Mouse (Mus musculus): ENCODE measurements around the gene Sap25. TPM values are rescaled to one million over a fixed set of nuclear protein-coding genes. Genes with fewer than 3 reads are reported as not detected.

The Sap25 gene
- total RNA-seq, 2 experiments from 2014 or later, result 4.8 to 7.2 TPM

GRCm38 (mm10) chr5:137645652-137646091 lies 4.5 kb downstream of the Sap25 start, which contains the start of gene Irs3:
Irs3 (minus strand) TSS chr5:137645714.
- no peak for TF ChIP-seq CTCF (IDR thresholded peaks at IDR 0.05)
- intact Hi-C loops (cut with DNase I), result no loop called here
- Histone ChIP-seq H3K4me3 (peak within 1 kb of the TSS; percentile 32), H3K27ac (no peak within 1 kb of the TSS)
- no peak for DNase-seq (ENCODE audit: extremely low spot score in 1 of 2, low spot score in 2 of 2)

- no peak for TF ChIP-seq CTCF (IDR thresholded peaks at IDR 0.05)
- H3K27ac ChIP-seq, result no peak overlapping the region
- intact Hi-C loops (cut with DNase I), result no loop called here
- H3K4me3 ChIP-seq, result no peak overlapping the region
- no peak for DNase-seq (ENCODE audit: extremely low spot score in 1 of 2, low spot score in 2 of 2)
These were observed 6.9 kb downstream of the Sap25 start for GRCm38 (mm10) chr5:137647827-137648601.

- no peak overlapping the region for H3K4me3 ChIP-seq
- intact Hi-C loops (cut with DNase I), result no loop called here
- no peak for TF ChIP-seq CTCF (IDR thresholded peaks at IDR 0.05)
- no peak for DNase-seq (ENCODE audit: extremely low spot score in 1 of 2, low spot score in 2 of 2)
- no peak overlapping the region for H3K27ac ChIP-seq
These were observed 8.1 kb downstream of the Sap25 start for GRCm38 (mm10) chr5:137649251-137649650.

- no peak for DNase-seq (ENCODE audit: extremely low spot score in 1 of 2, low spot score in 2 of 2)
- H3K4me3 ChIP-seq, result no peak overlapping the region
- no peak overlapping the region for H3K27ac ChIP-seq
- no peak for TF ChIP-seq CTCF (IDR thresholded peaks at IDR 0.05)
- intact Hi-C loops (cut with DNase I), result loop anchor here (5.0 kb wide), 1 partner anchor 63 kb away; no protein-coding TSS in a partner anchor
These were observed 8.8 kb downstream of the Sap25 start for GRCm38 (mm10) chr5:137649669-137650571.

- DNase-seq (ENCODE audit: extremely low spot score in 1 of 2, low spot score in 2 of 2), result peak in 1 of 2 experiments; percentile 61
- Histone ChIP-seq H3K4me3 (no peak overlapping the region), H3K27ac (peak overlapping the region; percentile 57)
- intact Hi-C loops (cut with DNase I), result loop anchor here (5.0 kb wide), 1 partner anchor 65 kb away; no protein-coding TSS in a partner anchor
- peak; percentile 85 for TF ChIP-seq CTCF (IDR thresholded peaks at IDR 0.05)
These were observed 11.3 kb downstream of the Sap25 start for GRCm38 (mm10) chr5:137652474-137652873.

GRCm38 (mm10) chr5:137653366-137653765 lies 12.2 kb downstream of the Sap25 start:
- TF ChIP-seq CTCF (IDR thresholded peaks at IDR 0.05), result no peak
- intact Hi-C loops (cut with DNase I), result loop anchor here (5.0 kb wide), 1 partner anchor 66 kb away; no protein-coding TSS in a partner anchor
- H3K4me3 ChIP-seq, result no peak overlapping the region
- no peak overlapping the region for H3K27ac ChIP-seq
- no peak for DNase-seq (ENCODE audit: extremely low spot score in 1 of 2, low spot score in 2 of 2)

GRCm38 (mm10) chr5:137654746-137655145 lies 13.6 kb downstream of the Sap25 start:
- TF ChIP-seq CTCF (IDR thresholded peaks at IDR 0.05), result peak; percentile 15; the same call in 1 of the 2 replicates
- no peak for DNase-seq (ENCODE audit: extremely low spot score in 1 of 2, low spot score in 2 of 2)
- no peak overlapping the region for H3K27ac ChIP-seq
- intact Hi-C loops (cut with DNase I), result loop anchor here (5.0 kb wide), 1 partner anchor 67 kb away; no protein-coding TSS in a partner anchor
- H3K4me3 ChIP-seq, result no peak overlapping the region

GRCm38 (mm10) chr5:137656977-137657376 lies 15.8 kb downstream of the Sap25 start:
- no peak overlapping the region for H3K27ac ChIP-seq

GRCm38 (mm10) chr5:137660064-137660688 lies 19.0 kb downstream of the Sap25 start:
- H3K27ac ChIP-seq, result no peak overlapping the region; the same call in 1 of the 2 replicates
- no peak for DNase-seq (ENCODE audit: extremely low spot score in 1 of 2, low spot score in 2 of 2)
- TF ChIP-seq CTCF (IDR thresholded peaks at IDR 0.05), result no peak
- intact Hi-C loops (cut with DNase I), result no loop called here
- H3K4me3 ChIP-seq, result no peak overlapping the region

More at GRCm38 (mm10) chr5:137656977-137657376, 15.8 kb downstream of the Sap25 start:
- no peak overlapping the region for H3K4me3 ChIP-seq
- TF ChIP-seq CTCF (IDR thresholded peaks at IDR 0.05), result peak; percentile 89
- peak; percentile 73 to 74 for DNase-seq (ENCODE audit: extremely low spot score in 1 of 2, low spot score in 2 of 2)
- intact Hi-C loops (cut with DNase I), result loop anchor here (1.0 to 2.0 kb wide), 2 partner anchors 16 to 100 kb away; no protein-coding TSS in a partner anchor

GRCm38 (mm10) chr5:137663057-137663456 lies 21.9 kb downstream of the Sap25 start:
- Histone ChIP-seq H3K27ac (no peak overlapping the region), H3K4me3 (no peak overlapping the region)
- intact Hi-C loops (cut with DNase I), result no loop called here
- no peak for TF ChIP-seq CTCF (IDR thresholded peaks at IDR 0.05)
- no peak for DNase-seq (ENCODE audit: extremely low spot score in 1 of 2, low spot score in 2 of 2)

GRCm38 (mm10) chr5:137668971-137669370 lies 27.8 kb downstream of the Sap25 start:
- Histone ChIP-seq H3K4me3 (no peak overlapping the region), H3K27ac (no peak overlapping the region)
- intact Hi-C loops (cut with DNase I), result no loop called here
- no peak for DNase-seq (ENCODE audit: extremely low spot score in 1 of 2, low spot score in 2 of 2)
- no peak for TF ChIP-seq CTCF (IDR thresholded peaks at IDR 0.05)
